Mouse (Mus musculus): ENCODE results near the gene Gldc. TPM values are rescaled to one million over a fixed set of nuclear protein-coding genes. Genes with fewer than 3 reads are reported as not detected.

Gldc gene
- polyA plus RNA-seq, 1 experiment from 2014 or later, result 13.0 TPM

GRCm38 (mm10) chr19:30090163-30090562 lies 85.1 kb downstream of the Gldc start:
- no peak for ATAC-seq
- Histone ChIP-seq H3K36me3 (ENCODE audit: control insufficient read depth, insufficient read depth, low read length) (peaks cover 84% of the 10 kb centered on the region), H3K27me3 (replicated peaks; ENCODE audit: control insufficient read depth, insufficient read depth, low read length) (no peaks in the 10 kb centered on the region), H3K9ac (ENCODE audit: low read length) (no peak overlapping the region), H3K9me3 (replicated peaks; ENCODE audit: control insufficient read depth, low read length) (no peaks in the 10 kb centered on the region), H3K4me1 (ENCODE audit: control insufficient read depth, insufficient read depth, low read length) (no peaks in the 10 kb centered on the region), H3K4me2 (ENCODE audit: low read length) (no peak overlapping the region), H3K4me3 (ENCODE audit: low read depth, low read length) (no peak overlapping the region), H3K27ac (ENCODE audit: low read depth, low read length) (no peak overlapping the region)
- WGBS, result 80% methylated on average over 6 of the region's 6 CpGs
- no peak for DNase-seq (ENCODE audit: low spot score)

GRCm38 (mm10) chr19:30065797-30066196 lies 109.4 kb downstream of the Gldc start:
- Histone ChIP-seq H3K4me3 (ENCODE audit: low read depth, low read length) (no peak overlapping the region), H3K27me3 (replicated peaks; ENCODE audit: control insufficient read depth, insufficient read depth, low read length) (no peaks in the 10 kb centered on the region), H3K9me3 (replicated peaks; ENCODE audit: control insufficient read depth, low read length) (no peaks in the 10 kb centered on the region), H3K9ac (ENCODE audit: low read length) (no peak overlapping the region), H3K4me1 (ENCODE audit: control insufficient read depth, insufficient read depth, low read length) (peaks cover 5% of the 10 kb centered on the region; the same call in 1 of the 2 replicates), H3K36me3 (ENCODE audit: control insufficient read depth, insufficient read depth, low read length) (peaks cover 4% of the 10 kb centered on the region; the same call in 1 of the 2 replicates), H3K27ac (ENCODE audit: low read depth, low read length) (no peak overlapping the region), H3K4me2 (ENCODE audit: low read length) (no peak overlapping the region)
- WGBS, result 67% methylated on average over 4 of the region's 4 CpGs
- ATAC-seq, result peak; percentile 23; the same call in 1 of the 2 replicates
- peak; percentile 31 for DNase-seq (ENCODE audit: low spot score)

GRCm38 (mm10) chr19:30054218-30054617 lies 121.0 kb downstream of the Gldc start:
- H3K9me3 ChIP-seq (replicated peaks; ENCODE audit: control insufficient read depth, low read length), result no peaks in the 10 kb centered on the region
- no peak overlapping the region for H3K9ac ChIP-seq (ENCODE audit: low read length)
- no peak for DNase-seq (ENCODE audit: low spot score)
- no peak overlapping the region for H3K4me3 ChIP-seq (ENCODE audit: low read depth, low read length)
- no peak overlapping the region for H3K27ac ChIP-seq (ENCODE audit: low read depth, low read length)
- WGBS, result 94% methylated on average over 2 of the region's 2 CpGs
- H3K36me3 ChIP-seq (ENCODE audit: control insufficient read depth, insufficient read depth, low read length), result peaks cover 7% of the 10 kb centered on the region; the same call in 1 of the 2 replicates
- no peak overlapping the region for H3K4me2 ChIP-seq (ENCODE audit: low read length)
- no peaks in the 10 kb centered on the region for H3K4me1 ChIP-seq (ENCODE audit: control insufficient read depth, insufficient read depth, low read length)
- no peak for ATAC-seq
- H3K27me3 ChIP-seq (replicated peaks; ENCODE audit: control insufficient read depth, insufficient read depth, low read length), result no peaks in the 10 kb centered on the region

- H3K4me1 ChIP-seq (ENCODE audit: control insufficient read depth, insufficient read depth, low read length), result no peaks in the 10 kb centered on the region
- no peaks in the 10 kb centered on the region for H3K9me3 ChIP-seq (replicated peaks; ENCODE audit: control insufficient read depth, low read length)
- peaks cover 12% of the 10 kb centered on the region; the same call in 1 of the 2 replicates for H3K36me3 ChIP-seq (ENCODE audit: control insufficient read depth, insufficient read depth, low read length)
- DNase-seq (ENCODE audit: low spot score) (no peak), ATAC-seq (no peak)
- no peaks in the 10 kb centered on the region for H3K27me3 ChIP-seq (replicated peaks; ENCODE audit: control insufficient read depth, insufficient read depth, low read length)
- no peak overlapping the region for H3K4me2 ChIP-seq (ENCODE audit: low read length)
- WGBS, result 92% methylated on average over 3 of the region's 3 CpGs
- H3K4me3 ChIP-seq (ENCODE audit: low read depth, low read length), result no peak overlapping the region
- H3K27ac ChIP-seq (ENCODE audit: low read depth, low read length), result no peak overlapping the region
- no peak overlapping the region for H3K9ac ChIP-seq (ENCODE audit: low read length)
These were observed 123.8 kb downstream of the Gldc start for GRCm38 (mm10) chr19:30051479-30051878.

- 0 out of 2 replicates have a peak, but pooled peaks cover 9% of the 10 kb centered on the region for H3K36me3 ChIP-seq (ENCODE audit: control insufficient read depth, insufficient read depth, low read length)
- no peaks in the 10 kb centered on the region for H3K4me1 ChIP-seq (ENCODE audit: control insufficient read depth, insufficient read depth, low read length)
- H3K4me3 ChIP-seq (ENCODE audit: low read depth, low read length), result no peak overlapping the region
- ATAC-seq, result no peak
- H3K4me2 ChIP-seq (ENCODE audit: low read length), result no peak overlapping the region
- no peak overlapping the region for H3K27ac ChIP-seq (ENCODE audit: low read depth, low read length)
- WGBS, result 84% methylated on average over 2 of the region's 2 CpGs
- H3K9ac ChIP-seq (ENCODE audit: low read length), result no peak overlapping the region
- no peaks in the 10 kb centered on the region for H3K9me3 ChIP-seq (replicated peaks; ENCODE audit: control insufficient read depth, low read length)
- no peaks in the 10 kb centered on the region for H3K27me3 ChIP-seq (replicated peaks; ENCODE audit: control insufficient read depth, insufficient read depth, low read length)
- no peak for DNase-seq (ENCODE audit: low spot score)
These were observed 124.6 kb downstream of the Gldc start for GRCm38 (mm10) chr19:30050584-30050983.

Other genes starting within 250 kb of the Gldc start
- gene Trpd52l3, start 171.6 kb downstream of the Gldc start, polyA plus RNA-seq (2014; fragmentation: Nextera tagmentation; extraction: Ambion mirVana), result not detected in 2 replicates
- gene Uhrf2, start 144.9 kb downstream of the Gldc start, polyA plus RNA-seq (2014; fragmentation: Nextera tagmentation; extraction: Ambion mirVana), result 54.6 and 56.6 TPM in 2 replicates
- not detected in 2 replicates for gene Mbl2, start 57.5 kb upstream of the Gldc start, polyA plus RNA-seq (2014; fragmentation: Nextera tagmentation; extraction: Ambion mirVana)